ENCODE assay signal across 21 mouse cellular contexts in the genomic region with DNA sequence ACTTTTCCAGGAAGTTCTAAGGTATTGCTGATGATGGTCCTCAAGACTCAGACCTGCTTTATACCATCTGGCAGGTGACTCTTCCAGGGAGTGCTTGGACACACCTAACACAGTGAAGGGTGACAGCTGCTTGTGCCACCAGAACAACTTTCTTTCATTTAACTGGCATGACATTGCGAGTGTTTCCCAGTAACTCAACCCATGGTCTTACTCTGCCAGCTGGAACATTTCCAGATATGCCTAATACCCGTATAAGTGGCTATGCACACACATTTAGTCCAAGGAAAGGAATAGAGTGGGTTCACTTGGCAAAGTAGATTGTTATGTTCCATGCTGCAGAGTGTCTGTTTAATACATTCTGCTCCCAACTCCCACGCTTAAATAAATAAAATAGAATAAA. TPM values are rescaled to one million over a fixed set of nuclear protein-coding genes. Genes with fewer than 3 reads are reported as not detected.
"Had no signal": no experiment of that assay in that cellular context is flagged by ENCODE, and none has a peak within 500 bp of the region (broad histone marks: within the 10 kb centered on the region; RNA-seq: fewer than 3 reads in every experiment).

No protein-coding gene starts in this region.

- H3K27me3 ChIP-seq: limb, embryonic 13.5 days; liver, embryonic 12.5 days; liver, embryonic 15.5 days; lung, embryonic 15.5 days; neural tube, embryonic 13.5 days; stomach, embryonic 15.5 days had no signal

- H3K9ac ChIP-seq: limb, embryonic 13.5 days; liver, embryonic 12.5 days; liver, embryonic 15.5 days; lung, embryonic 15.5 days; neural tube, embryonic 13.5 days; stomach, embryonic 15.5 days had no signal

- H3K4me2 ChIP-seq: limb, embryonic 13.5 days; liver, embryonic 12.5 days; liver, embryonic 15.5 days; lung, embryonic 15.5 days; neural tube, embryonic 13.5 days; stomach, embryonic 15.5 days had no signal

- ATAC-seq: liver, embryonic 12.5 days had no signal

- DNase-seq: kidney, adult 18-20 months; kidney, postnatal 25 days; layer of hippocampus, adult 9-11 months; liver; lung, adult 18-20 months; midbrain, embryonic 14.5 days; retina, postnatal 1 day; right cerebral cortex, postnatal 25 days; spleen, adult 18-20 months; thymus, postnatal 25 days had no signal

- H3K9me3 ChIP-seq: limb, embryonic 10.5 days; limb, embryonic 13.5 days; liver, embryonic 12.5 days; liver, embryonic 15.5 days; lung, embryonic 15.5 days; neural tube, embryonic 13.5 days; stomach, embryonic 15.5 days had no signal

- H3K36me3 ChIP-seq: limb, embryonic 10.5 days; limb, embryonic 13.5 days; liver, embryonic 12.5 days; lung, embryonic 15.5 days; neural tube, embryonic 13.5 days; stomach, embryonic 15.5 days had no signal

- H3K4me1 ChIP-seq: limb, embryonic 10.5 days; limb, embryonic 13.5 days; liver, embryonic 12.5 days; liver, embryonic 15.5 days; lung, embryonic 15.5 days; neural tube, embryonic 13.5 days; stomach, embryonic 15.5 days had no signal

- H3K4me3 ChIP-seq: layer of hippocampus, adult 2 months; limb, embryonic 10.5 days; limb, embryonic 13.5 days; liver, embryonic 12.5 days; liver, embryonic 15.5 days; lung, embryonic 15.5 days; myocyte; neural tube, embryonic 13.5 days; stomach, embryonic 15.5 days had no signal

- H3K27ac ChIP-seq: kidney, postnatal 0 days; layer of hippocampus, adult 2 months; limb, embryonic 10.5 days; limb, embryonic 13.5 days; liver, embryonic 12.5 days; liver, embryonic 15.5 days; lung, embryonic 15.5 days; macrophage; neural tube, embryonic 13.5 days; stomach, embryonic 15.5 days had no signal

RNA-seq across cellular contexts. Expression of gene Itih5, which starts 50.9 kb away (rescaled TPM):
- polyA plus RNA-seq: myocyte had no signal
